Mouse (Mus musculus) lung, postnatal 0 days (tissue): ENCODE measurements at regions not wholly inside any gene's neighbourhood (a gene's known extent, or its start where the extent isn't known, plus 50 kb on each side); places are given as distances from the start of the nearest gene placed in this dataset.

Experiments used
- CTCF ChIP-seq: IDR thresholded peaks from 2 replicates; pipeline ENCODE4 v1.5.1; 2016; ENCODE audit warnings: antibody characterized with exemption, mild to moderate bottlenecking
- EP300 ChIP-seq: IDR thresholded peaks from 2 replicates; pipeline ENCODE4 v1.6.1; 2016; ENCODE audit warnings: antibody characterized with exemption, mild to moderate bottlenecking, control low read depth

DNA sequence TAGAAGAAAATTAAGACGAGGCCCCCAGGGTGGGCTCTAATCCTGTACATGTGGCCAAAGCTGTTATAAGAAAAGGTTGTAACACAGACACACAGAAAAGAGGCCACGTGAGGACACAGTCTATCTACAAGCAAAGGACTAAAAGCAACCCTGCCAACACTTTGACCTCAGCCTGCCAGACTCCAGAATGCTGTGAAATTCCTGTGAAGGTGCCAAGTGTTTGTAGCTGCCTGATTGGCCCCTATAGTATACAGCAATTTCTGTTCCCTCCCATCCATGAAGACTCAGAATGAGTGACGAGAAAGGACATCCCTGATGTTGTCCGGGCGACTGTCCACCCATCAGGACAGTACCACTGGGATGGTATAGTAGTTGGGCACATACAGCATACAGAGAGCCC is 209.8 kb upstream of the Arid1b start:
- no peak for TF ChIP-seq CTCF
- TF ChIP-seq EP300: no peak
